ENCODE assay signal across 12 mouse cellular contexts in genomic region chr10:84815676-84816436, GRCm38 (mm10). TPM values are rescaled to one million over a fixed set of nuclear protein-coding genes. Genes with fewer than 3 reads are reported as not detected.
A peak's percentile ranks its signal among the peaks of the same experiment; 100 is the strongest.
DNase-seq lines count a peak whose midpoint lies in the region; ATAC-seq lines count a peak whose summit lies in the region.
"Had no signal": no experiment of that assay in that cellular context is flagged by ENCODE, and none has a peak within 500 bp of the region (broad histone marks: within the 10 kb centered on the region; RNA-seq: fewer than 3 reads in every experiment).

No protein-coding gene starts in this region.

- no peaks in the 10 kb centered on the region for H3K36me3 ChIP-seq in splenic B cell, adult 2 months (ENCODE audit: control insufficient read depth, insufficient read depth, low read length, poor library complexity, severe bottlenecking)
- H3K36me3 ChIP-seq: liver, embryonic 15.5 days had no signal

- H3K27me3 ChIP-seq in splenic B cell, adult 2 months (ENCODE audit: control insufficient read depth, insufficient read depth, low read length, poor library complexity, severe bottlenecking): no peaks in the 10 kb centered on the region
- H3K27me3 ChIP-seq: liver, embryonic 15.5 days; midbrain, embryonic 12.5 days; neural tube, embryonic 12.5 days had no signal

- peak; percentile 77 to 81 for ATAC-seq in hematopoietic stem cell, adult 5-6 weeks (replicated peaks in 1 of 2; ENCODE audit: insufficient read depth in 1 of 2, low FRiP score in 2 of 2, low TSS enrichment in 1 of 2, low read depth in 1 of 2, poor library complexity in 2 of 2, severe bottlenecking in 2 of 2)
- ATAC-seq: forebrain, embryonic 16.5 days had no signal

- peak; percentile 21 for DNase-seq in lung, postnatal 10 days
- DNase-seq in lung, postnatal 14 days: no peak
- DNase-seq in Muller cell, postnatal 12 days (ENCODE audit: inconsistent ontology term): peak; percentile 35
- DNase-seq in splenic B cell, adult 2 months (ENCODE audit: low read depth, low spot score): peak; percentile 95
- DNase-seq in right cerebral cortex, postnatal 14 days: no peak
- no peak for DNase-seq in retina, postnatal 1 day
- DNase-seq: cerebellum, postnatal 14 days had no signal

RNA-seq across cellular contexts. Expression of gene Rfx4, which starts 60.0 kb away (rescaled TPM):
- not detected in 2 replicates for total RNA-seq in hematopoietic stem cell, adult 5-6 weeks (2017)

Comparison
In these comparisons a context has a peak if more than half of its experiments do, and no peak if none do; other contexts are left out.
1. DNase-seq: peak in lung, postnatal 10 days (single experiment), Muller cell, postnatal 12 days (single experiment) and splenic B cell, adult 2 months (single experiment); none in lung, postnatal 14 days (single experiment), right cerebral cortex, postnatal 14 days (single experiment) and retina, postnatal 1 day (single experiment).